Mouse (Mus musculus) CH12.LX (cell line): ENCODE results near the gene Scamp2.

Experiments
- CTCF ChIP-seq, 2 experiments: IDR thresholded peaks in 1 of 2; conservative IDR thresholded peaks in 1 of 2; 2 replicates each; pipeline ENCODE4 v1.5.1; 2011 to 2012; ENCODE audit warnings: low read depth in 2 of 2, low read length in 2 of 2, improper control_type of control experiment in 1 of 2, inconsistent platforms in 1 of 2, mild to moderate bottlenecking in 1 of 2, moderate library complexity in 1 of 2
- ELF1 ChIP-seq: IDR thresholded peaks from 2 replicates; pipeline ENCODE4 v1.6.1; 2014; ENCODE audit warnings: low read depth, mild to moderate bottlenecking, inconsistent platforms, low read length, improper control_type of control experiment
- HCFC1 ChIP-seq: IDR thresholded peaks from 2 replicates; pipeline ENCODE4 v1.6.1; 2012; ENCODE audit warnings: low read depth, mild to moderate bottlenecking, inconsistent platforms, low read length, improper control_type of control experiment
- KAT2A ChIP-seq: IDR thresholded peaks from 2 replicates; pipeline ENCODE4 v1.6.1; 2012; ENCODE audit warnings: low read length, improper control_type of control experiment, inconsistent platforms; ENCODE audit not compliant: insufficient replicate concordance
- MAX ChIP-seq: IDR thresholded peaks from 2 replicates; pipeline ENCODE4 v1.6.1; 2011; ENCODE audit warnings: low read length, improper control_type of control experiment
- MAZ ChIP-seq: IDR thresholded peaks from 2 replicates; pipeline ENCODE4 v1.6.1; 2012; ENCODE audit warnings: low read depth, mild to moderate bottlenecking, inconsistent platforms, low read length, improper control_type of control experiment, moderate library complexity
- NELFE ChIP-seq: IDR thresholded peaks from 2 replicates; pipeline ENCODE4 v1.6.1; 2011; ENCODE audit warnings: low read depth, low read length, improper control_type of control experiment
- POLR2A ChIP-seq: IDR thresholded peaks from 2 replicates; pipeline ENCODE4 v1.6.1; 2011; ENCODE audit warnings: low read depth, mild to moderate bottlenecking, improper control_type of control experiment, low read length

DNA sequence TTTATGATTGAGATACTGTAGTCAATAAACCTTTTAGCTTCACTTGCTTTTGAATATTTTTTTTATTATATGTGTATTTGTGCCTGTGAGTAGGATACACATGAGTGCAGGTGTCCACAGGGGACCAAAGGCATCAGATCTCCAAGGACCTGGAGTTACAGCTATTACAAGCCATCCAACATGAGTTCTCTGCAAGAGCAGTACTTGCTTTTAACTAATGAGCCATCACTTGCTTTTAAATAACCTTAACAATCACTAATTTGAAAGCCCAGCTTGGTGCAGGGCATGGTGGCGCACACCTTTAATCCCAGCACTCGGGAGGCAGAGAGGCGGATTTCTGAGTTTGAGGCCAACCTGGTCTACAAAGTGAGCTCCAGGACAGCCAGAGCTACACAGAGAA lies 6.0 kb upstream of the Scamp2 start:
- TF ChIP-seq NELFE (no peak), MAZ (no peak), KAT2A (no peak), HCFC1 (no peak), ELF1 (no peak), POLR2A (no peak), CTCF (conservative IDR thresholded peaks at IDR 0.05 in 1 of 2, IDR thresholded peaks at IDR 0.05 in 1 of 2; ENCODE audit: low read depth in 2 of 2, low read length in 2 of 2) (no peak), MAX (no peak)
